Mouse (Mus musculus) kidney, postnatal 36 days (tissue): ENCODE data around the gene Myzap.
"Not testable (repeated sequence)": the region's sequence is repeated elsewhere in the genome, so short reads cannot be mapped to it uniquely, and the experiment has no call there.

ENCODE experiments used
- DNase-seq, 2 experiments: peaks; one replicate each; pipeline ENCODE4 v3.0.0; 2021 to 2022; ENCODE audit warnings: mixed read lengths in 2 of 2

Gene Myzap

GRCm38 (mm10) chr9:71542292-71542691 is 49.9 kb downstream of the Myzap start:
- no peak for DNase-seq

GRCm38 (mm10) chr9:71540739-71541138 is 51.4 kb downstream of the Myzap start:
- DNase-seq, result no peak

GRCm38 (mm10) chr9:71535730-71536129 is 56.4 kb downstream of the Myzap start:
- DNase-seq, result no peak

GRCm38 (mm10) chr9:71535036-71535435 is 57.1 kb downstream of the Myzap start:
- no peak for DNase-seq

- DNase-seq, result no peak
Measured at GRCm38 (mm10) chr9:71529960-71530359, 62.2 kb downstream of the Myzap start.

GRCm38 (mm10) chr9:71527438-71527837 is 64.7 kb downstream of the Myzap start:
- peak in 1 of 2 experiments; percentile 15 for DNase-seq

- DNase-seq, result no peak
Measured at GRCm38 (mm10) chr9:71523901-71524300, 68.3 kb downstream of the Myzap start.

GRCm38 (mm10) chr9:71519836-71520235 is 72.3 kb downstream of the Myzap start:
- DNase-seq, result peak; percentile 13 to 18

GRCm38 (mm10) chr9:71517487-71517886 is 74.7 kb downstream of the Myzap start:
- no peak for DNase-seq

- DNase-seq, result peak; percentile 72 to 81
Measured at GRCm38 (mm10) chr9:71515862-71516261, 76.3 kb downstream of the Myzap start.

GRCm38 (mm10) chr9:71513566-71513965 is 78.6 kb downstream of the Myzap start:
- no peak for DNase-seq

- no peak for DNase-seq
Measured at GRCm38 (mm10) chr9:71512899-71513298, 79.3 kb downstream of the Myzap start.

GRCm38 (mm10) chr9:71498391-71499182 is 93.6 kb downstream of the Myzap start:
- DNase-seq, result peak in 1 of 2 experiments; percentile 29

GRCm38 (mm10) chr9:71496637-71497036 is 95.5 kb downstream of the Myzap start:
- DNase-seq, result peak; percentile 60 to 69

GRCm38 (mm10) chr9:71493771-71494170 is 98.4 kb downstream of the Myzap start:
- DNase-seq, result no peak

GRCm38 (mm10) chr9:71492296-71493025 is 99.7 kb downstream of the Myzap start:
- DNase-seq, result peak in 1 of 2 experiments; percentile 22

- DNase-seq, result peak in 1 of 2 experiments; percentile 20
Measured at GRCm38 (mm10) chr9:71490076-71490475, 102.1 kb downstream of the Myzap start.

- DNase-seq, result no peak
Measured at GRCm38 (mm10) chr9:71486127-71486526, 106.0 kb downstream of the Myzap start.

GRCm38 (mm10) chr9:71485475-71486094 is 106.6 kb downstream of the Myzap start, which contains the start of gene Polr2m:
Polr2m (minus strand) TSS chr9:71485935.
- peak; percentile 96 to 98 for DNase-seq

GRCm38 (mm10) chr9:71484871-71485474 is 107.2 kb downstream of the Myzap start:
- peak in 1 of 2 experiments; percentile 59 for DNase-seq

- not testable (repeated sequence) for DNase-seq
Measured at GRCm38 (mm10) chr9:71483872-71484271, 108.3 kb downstream of the Myzap start.

- no peak for DNase-seq
Measured at GRCm38 (mm10) chr9:71480305-71480704, 111.9 kb downstream of the Myzap start.

GRCm38 (mm10) chr9:71479413-71479812 is 112.7 kb downstream of the Myzap start:
- DNase-seq, result no peak
